Mouse (Mus musculus) hindbrain, embryonic 12.5 days (tissue): ENCODE results near the gene Gm1123. TPM values are rescaled to one million over a fixed set of nuclear protein-coding genes. Genes with fewer than 3 reads are reported as not detected.

Source experiments
- ATAC-seq: fragments of 200-750 bp; cut with Nextera tagmentation; 2 replicates; pipeline ENCODE4 v1.8.0; 2017; ENCODE audit warnings: moderate TSS enrichment; ENCODE audit not compliant: low FRiP score
- H3K27ac ChIP-seq: fragments of 300-500 bp; sonication (generic); 2 replicates; pipeline ENCODE4 v1.5.1; 2016; ENCODE audit warnings: mild to moderate bottlenecking
- H3K27me3 ChIP-seq: fragments of 300-500 bp; sonication (generic); 2 replicates; pipeline ENCODE4 v1.6.1; 2016; ENCODE audit warnings: mild to moderate bottlenecking
- H3K36me3 ChIP-seq: fragments of 300-500 bp; sonication (generic); 2 replicates; pipeline ENCODE4 v1.6.1; 2016; ENCODE audit warnings: mild to moderate bottlenecking
- H3K4me1 ChIP-seq: fragments of 300-500 bp; sonication (generic); 2 replicates; pipeline ENCODE4 v1.6.1; 2016
- H3K4me2 ChIP-seq: fragments of 300-500 bp; sonication (generic); replicated peaks from 2 replicates; pipeline ENCODE4 v1.6.1; 2016; ENCODE audit warnings: mild to moderate bottlenecking
- H3K4me3 ChIP-seq: fragments of 300-500 bp; sonication (generic); 2 replicates; pipeline ENCODE4 v1.5.1; 2016; ENCODE audit warnings: mild to moderate bottlenecking
- H3K9ac ChIP-seq: fragments of 300-500 bp; sonication (generic); 2 replicates; pipeline ENCODE4 v1.6.1; 2016; ENCODE audit warnings: mild to moderate bottlenecking, moderate library complexity
- H3K9me3 ChIP-seq: fragments of 300-500 bp; sonication (generic); replicated peaks from 2 replicates; pipeline ENCODE4 v1.6.1; 2016; ENCODE audit warnings: mild to moderate bottlenecking
- WGBS: fragments of 180-500 bp; shearing (Covaris S2); methylation state at CpG from one replicate; pipeline ENCODE4 v1.1.7; 2016; 5-methylcytosine and 5-hydroxymethylcytosine counted together
- polyA plus RNA-seq: library from polyadenylated mRNA; unstranded; fragments of >200 nt; fragmentation: Nextera tagmentation; extraction: Ambion mirVana; gene quantifications from 2 replicates; pipeline ENCODE4 v1.2.1, GENCODE M21; 2016

Gene Gm1123
- not detected in 2 replicates for polyA plus RNA-seq

DNA sequence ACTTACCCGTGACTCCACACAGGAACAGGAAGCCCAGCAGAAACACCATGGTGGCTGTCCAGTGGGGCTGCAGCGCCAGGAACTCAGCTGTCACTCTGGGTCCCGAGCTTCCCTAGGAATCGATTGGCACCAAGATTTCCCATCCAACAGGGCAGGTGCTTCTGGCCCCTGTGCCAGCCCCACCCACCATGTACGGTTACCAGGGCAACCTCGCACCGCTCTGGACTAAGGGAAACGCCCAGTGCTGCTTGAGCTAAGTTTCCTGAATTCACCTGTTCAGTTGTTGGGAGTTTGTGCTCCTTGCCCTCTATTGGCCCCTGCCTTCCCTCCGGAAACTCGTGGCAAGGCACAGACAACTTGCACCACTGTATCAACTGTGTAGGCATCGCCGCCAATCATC, at the start of gene Gm1123:
Gene Gm1123, minus strand, starts transcription at position 141 of the 400 bp plus-strand sequence.
- H3K27ac ChIP-seq, result no peak within 1 kb of the TSS
- H3K4me2 ChIP-seq, result no peak within 1 kb of the TSS
- no peaks in the 10 kb centered on the region for H3K9me3 ChIP-seq
- 87% methylated on average over 12 of the region's 12 CpGs for WGBS
- peaks cover 10% of the 10 kb centered on the region for H3K36me3 ChIP-seq
- H3K27me3 ChIP-seq, result no peaks in the 10 kb centered on the region
- H3K9ac ChIP-seq, result no peak within 1 kb of the TSS
- no peaks in the 10 kb centered on the region for H3K4me1 ChIP-seq
- no peak for ATAC-seq
- no peak within 1 kb of the TSS for H3K4me3 ChIP-seq

DNA sequence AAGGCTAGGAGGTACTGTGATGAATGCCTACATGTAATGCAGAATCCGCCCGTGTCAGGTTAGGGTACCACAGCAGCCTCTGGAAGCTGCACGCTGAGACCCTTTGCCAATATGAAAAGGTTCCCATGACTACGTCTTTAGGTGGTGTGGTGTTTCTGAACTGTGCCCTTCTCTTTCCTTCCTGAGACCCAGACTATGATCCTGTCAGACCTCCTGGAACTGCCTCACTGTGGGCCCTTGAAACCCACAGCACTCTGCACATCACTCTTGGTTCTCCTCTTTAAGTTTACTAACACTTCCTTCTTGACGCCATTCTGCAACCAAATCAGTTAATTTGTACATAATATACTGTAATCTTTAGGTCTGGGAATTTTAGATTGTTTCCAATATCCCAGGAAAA, 46.2 kb upstream of the Gm1123 start:
- whole genome bisulfite sequencing, result 95% methylated on average over 5 of the region's 5 CpGs

GRCm38 (mm10) chr9:99081308-99081707, 45.8 kb upstream of the Gm1123 start:
- H3K4me2 ChIP-seq, result no peak overlapping the region
- ATAC-seq, result no peak
- H3K4me3 ChIP-seq, result no peak overlapping the region
- H3K4me1 ChIP-seq, result no peaks in the 10 kb centered on the region
- WGBS, result 91% methylated on average over 3 of the region's 3 CpGs
- no peak overlapping the region for H3K9ac ChIP-seq
- H3K27me3 ChIP-seq, result no peaks in the 10 kb centered on the region
- no peak overlapping the region for H3K27ac ChIP-seq
- no peaks in the 10 kb centered on the region for H3K9me3 ChIP-seq
- peaks cover 8% of the 10 kb centered on the region; the same call in 1 of the 2 replicates for H3K36me3 ChIP-seq

More for the DNA sequence above, 46.2 kb upstream of the Gm1123 start:
- Histone ChIP-seq H3K9me3 (no peaks in the 10 kb centered on the region), H3K36me3 (peaks cover 8% of the 10 kb centered on the region; the same call in 1 of the 2 replicates), H3K27me3 (no peaks in the 10 kb centered on the region), H3K9ac (no peak overlapping the region), H3K27ac (no peak overlapping the region), H3K4me3 (no peak overlapping the region), H3K4me2 (no peak overlapping the region), H3K4me1 (peaks cover 2% of the 10 kb centered on the region)
- no peak for ATAC-seq

- Histone ChIP-seq H3K9ac (no peak overlapping the region), H3K4me3 (no peak overlapping the region), H3K27ac (no peak overlapping the region), H3K4me1 (no peaks in the 10 kb centered on the region), H3K36me3 (peaks cover 8% of the 10 kb centered on the region; the same call in 1 of the 2 replicates), H3K9me3 (no peaks in the 10 kb centered on the region), H3K27me3 (no peaks in the 10 kb centered on the region), H3K4me2 (no peak overlapping the region)
- no peak for ATAC-seq
- WGBS, result 95% methylated on average over 2 of the region's 2 CpGs
These were observed 45.1 kb upstream of the Gm1123 start for GRCm38 (mm10) chr9:99080657-99081056.

GRCm38 (mm10) chr9:99074462-99074861, 38.9 kb upstream of the Gm1123 start:
- ATAC-seq, result no peak
- no peak overlapping the region for H3K27ac ChIP-seq

DNA sequence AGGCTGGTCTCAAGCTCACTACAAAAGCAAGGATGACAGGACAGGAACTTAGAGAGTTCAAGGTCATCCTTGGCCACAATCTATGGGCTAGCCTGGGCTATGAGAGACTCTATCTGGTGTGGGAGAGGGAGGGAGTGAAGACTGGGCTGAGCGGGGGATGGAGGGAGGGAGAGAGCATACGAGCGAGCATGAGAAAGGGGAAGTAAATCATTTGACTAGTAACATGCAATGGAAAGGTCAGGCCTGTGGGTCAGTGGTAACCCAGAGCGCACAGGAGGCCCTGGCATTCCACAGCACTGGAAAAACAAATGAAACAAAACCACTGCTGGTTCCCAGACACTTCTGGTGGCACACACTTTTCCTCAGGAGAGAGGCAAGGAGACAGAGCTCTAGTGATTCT, 37.0 kb upstream of the Gm1123 start:
- 69% methylated on average over 4 of the region's 4 CpGs for WGBS

More at GRCm38 (mm10) chr9:99074462-99074861, 38.9 kb upstream of the Gm1123 start:
- no peaks in the 10 kb centered on the region for H3K4me1 ChIP-seq
- no peak overlapping the region for H3K4me2 ChIP-seq
- no peak overlapping the region for H3K9ac ChIP-seq
- peaks cover 5% of the 10 kb centered on the region; the same call in 1 of the 2 replicates for H3K36me3 ChIP-seq
- no peaks in the 10 kb centered on the region for H3K9me3 ChIP-seq
- H3K27me3 ChIP-seq, result no peaks in the 10 kb centered on the region
- 80% methylated on average over 2 of the region's 2 CpGs for WGBS
- H3K4me3 ChIP-seq, result no peak overlapping the region

DNA sequence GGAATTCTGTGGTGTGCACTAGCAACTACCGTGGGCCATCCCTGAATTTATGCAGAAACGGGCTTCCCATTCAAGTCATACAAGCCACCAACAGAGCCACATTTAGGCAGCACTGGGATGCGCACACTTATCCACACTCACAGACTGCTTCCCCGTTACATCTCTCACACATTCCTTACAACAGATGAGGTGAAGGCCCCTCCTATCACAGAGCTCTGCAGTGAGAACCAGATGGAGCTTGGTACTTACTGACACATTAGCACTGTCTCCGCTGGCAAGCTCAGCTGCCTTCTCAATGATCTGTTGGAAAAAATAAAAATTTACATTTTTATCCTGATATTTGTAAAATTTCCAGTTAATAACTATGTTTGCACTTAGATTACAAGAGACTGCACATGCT, 29.8 kb upstream of the Gm1123 start:
- H3K27ac ChIP-seq, result no peak overlapping the region
- H3K9ac ChIP-seq, result no peak overlapping the region
- no peak for ATAC-seq
- WGBS, result 83% methylated on average over 5 of the region's 5 CpGs
- H3K4me2 ChIP-seq, result no peak overlapping the region
- peaks cover 17% of the 10 kb centered on the region; the same call in 1 of the 2 replicates for H3K36me3 ChIP-seq
- H3K4me1 ChIP-seq, result no peaks in the 10 kb centered on the region
- H3K27me3 ChIP-seq, result no peaks in the 10 kb centered on the region
- H3K4me3 ChIP-seq, result no peak overlapping the region
- no peaks in the 10 kb centered on the region for H3K9me3 ChIP-seq

More for the DNA sequence above, 37.0 kb upstream of the Gm1123 start:
- peaks cover 12% of the 10 kb centered on the region; the same call in 1 of the 2 replicates for H3K36me3 ChIP-seq
- no peak overlapping the region for H3K4me3 ChIP-seq
- no peaks in the 10 kb centered on the region for H3K4me1 ChIP-seq
- H3K27me3 ChIP-seq, result no peaks in the 10 kb centered on the region
- no peak overlapping the region for H3K4me2 ChIP-seq
- H3K9me3 ChIP-seq, result no peaks in the 10 kb centered on the region
- no peak overlapping the region for H3K27ac ChIP-seq
- H3K9ac ChIP-seq, result no peak overlapping the region
- ATAC-seq, result no peak

GRCm38 (mm10) chr9:99064216-99064615, 28.7 kb upstream of the Gm1123 start:
- peaks cover 16% of the 10 kb centered on the region for H3K36me3 ChIP-seq
- no peak overlapping the region for H3K4me2 ChIP-seq
- H3K4me3 ChIP-seq, result no peak overlapping the region
- 51% methylated on average over 2 of the region's 2 CpGs for WGBS
- no peaks in the 10 kb centered on the region for H3K9me3 ChIP-seq
- H3K27ac ChIP-seq, result no peak overlapping the region
- H3K9ac ChIP-seq, result no peak overlapping the region
- no peaks in the 10 kb centered on the region for H3K4me1 ChIP-seq
- ATAC-seq, result no peak
- no peaks in the 10 kb centered on the region for H3K27me3 ChIP-seq

GRCm38 (mm10) chr9:99062544-99062943, 27.0 kb upstream of the Gm1123 start:
- Histone ChIP-seq H3K27me3 (no peaks in the 10 kb centered on the region), H3K4me1 (no peaks in the 10 kb centered on the region), H3K4me3 (no peak overlapping the region), H3K4me2 (no peak overlapping the region), H3K27ac (no peak overlapping the region), H3K36me3 (peaks cover 10% of the 10 kb centered on the region; the same call in 1 of the 2 replicates), H3K9me3 (no peaks in the 10 kb centered on the region), H3K9ac (no peak overlapping the region)
- WGBS, result 51% methylated on average over 7 of the region's 7 CpGs
- peak; percentile 63 for ATAC-seq

DNA sequence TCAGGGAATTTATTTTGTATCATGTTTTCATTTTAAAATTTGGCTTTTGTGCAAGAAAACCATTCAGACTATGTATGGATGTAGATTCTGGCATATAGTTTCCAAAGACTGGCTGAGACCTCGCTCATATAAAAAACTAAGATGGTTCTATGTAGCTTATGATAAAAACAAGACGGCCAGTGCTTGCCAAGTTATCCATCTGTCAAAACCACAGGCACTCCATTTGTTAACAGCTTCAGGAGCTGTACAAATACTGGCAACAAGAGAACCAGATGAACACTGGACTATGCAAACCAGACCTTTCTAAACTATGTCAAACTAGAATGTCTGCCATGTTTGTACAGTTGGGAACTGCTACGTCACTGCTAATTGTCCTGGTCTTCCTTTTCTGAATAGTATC, 22.2 kb upstream of the Gm1123 start:
- no peak overlapping the region for H3K4me2 ChIP-seq
- no peak for ATAC-seq
- H3K27ac ChIP-seq, result no peak overlapping the region

DNA sequence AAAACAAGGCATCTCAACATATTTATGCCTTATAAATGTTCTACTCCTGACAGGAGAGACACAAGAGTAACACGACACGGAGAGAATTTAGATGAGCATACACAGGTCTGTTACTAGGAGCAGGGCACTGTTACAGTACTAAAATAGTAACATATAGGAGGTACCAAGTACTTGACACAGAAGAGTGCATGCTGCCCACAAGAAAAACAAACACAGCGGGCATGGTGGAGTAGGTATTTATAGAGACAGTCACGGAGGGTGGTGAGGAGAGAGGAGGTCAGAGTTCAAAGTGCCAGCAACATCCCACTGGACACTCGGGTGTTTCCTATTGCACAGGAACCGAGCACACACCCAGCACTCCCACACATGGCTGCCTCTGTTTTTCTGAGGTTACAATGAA, 14.2 kb upstream of the Gm1123 start:
- H3K36me3 ChIP-seq, result peaks cover 5% of the 10 kb centered on the region; the same call in 1 of the 2 replicates
- no peaks in the 10 kb centered on the region for H3K9me3 ChIP-seq
- no peak overlapping the region for H3K9ac ChIP-seq
- H3K4me2 ChIP-seq, result no peak overlapping the region
- WGBS, result 67% methylated on average over 6 of the region's 6 CpGs
- no peak overlapping the region for H3K4me3 ChIP-seq
- no peaks in the 10 kb centered on the region for H3K27me3 ChIP-seq
- no peaks in the 10 kb centered on the region for H3K4me1 ChIP-seq
- H3K27ac ChIP-seq, result no peak overlapping the region
- ATAC-seq, result no peak

More for the DNA sequence above, 22.2 kb upstream of the Gm1123 start:
- no peaks in the 10 kb centered on the region for H3K4me1 ChIP-seq
- no peak overlapping the region for H3K9ac ChIP-seq
- peaks cover 12% of the 10 kb centered on the region; the same call in 1 of the 2 replicates for H3K36me3 ChIP-seq
- H3K9me3 ChIP-seq, result no peaks in the 10 kb centered on the region
- no peak overlapping the region for H3K4me3 ChIP-seq
- H3K27me3 ChIP-seq, result no peaks in the 10 kb centered on the region
- WGBS, result 91% methylated on average over 3 of the region's 3 CpGs

DNA sequence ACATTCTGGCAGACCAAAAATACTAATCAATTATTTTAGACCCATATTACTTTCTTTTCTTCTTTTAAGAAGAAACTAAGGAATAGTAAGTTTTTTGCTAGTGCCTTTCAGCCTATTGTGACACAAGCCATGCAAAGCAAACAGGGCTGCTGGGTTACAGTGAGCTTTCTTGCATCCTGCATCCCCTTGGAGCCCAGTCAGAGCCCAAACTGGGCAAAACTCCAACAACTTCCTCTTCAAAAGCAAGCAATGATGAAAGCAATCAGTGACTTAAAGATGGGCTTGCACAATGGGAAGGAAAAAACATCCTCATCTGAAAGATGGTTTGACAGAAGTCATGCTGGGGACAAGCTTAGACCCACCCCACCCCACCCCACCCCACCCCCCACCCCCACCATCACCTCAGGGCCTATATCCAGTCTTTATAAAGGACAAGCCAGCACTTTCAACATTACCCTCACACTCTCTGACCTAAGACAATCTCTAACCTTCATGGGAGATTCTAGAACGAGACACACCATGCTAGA, 13.3 kb upstream of the Gm1123 start:
- Histone ChIP-seq H3K9ac (no peak overlapping the region), H3K4me2 (no peak overlapping the region), H3K4me3 (no peak overlapping the region), H3K9me3 (no peaks in the 10 kb centered on the region), H3K27ac (no peak overlapping the region), H3K4me1 (no peaks in the 10 kb centered on the region), H3K36me3 (no peaks in the 10 kb centered on the region; the same call in 1 of the 2 replicates), H3K27me3 (no peaks in the 10 kb centered on the region)
- no peak for ATAC-seq
- WGBS, result 77% methylated on average over 1 of the region's 1 CpGs

GRCm38 (mm10) chr9:99044761-99045160, 9.2 kb upstream of the Gm1123 start:
- no peak overlapping the region for H3K4me2 ChIP-seq
- H3K9me3 ChIP-seq, result no peaks in the 10 kb centered on the region
- 93% methylated on average over 8 of the region's 8 CpGs for WGBS
- H3K27me3 ChIP-seq, result no peaks in the 10 kb centered on the region
- H3K4me1 ChIP-seq, result no peaks in the 10 kb centered on the region
- no peak overlapping the region for H3K4me3 ChIP-seq
- H3K27ac ChIP-seq, result no peak overlapping the region
- no peak for ATAC-seq
- H3K9ac ChIP-seq, result no peak overlapping the region
- H3K36me3 ChIP-seq, result peaks cover 12% of the 10 kb centered on the region; the same call in 1 of the 2 replicates
